Mouse (Mus musculus): ENCODE data around the gene Mbl2. TPM values are rescaled to one million over a fixed set of nuclear protein-coding genes. Genes with fewer than 3 reads are reported as not detected.
"Not testable (repeated sequence)": the region's sequence is repeated elsewhere in the genome, so short reads cannot be mapped to it uniquely, and the experiment has no call there.

Gene Mbl2
- total RNA-seq (2021), result not detected
- long read RNA-seq, experiment 1, result 0 reads
- long read RNA-seq, experiment 2, result 0 reads

DNA sequence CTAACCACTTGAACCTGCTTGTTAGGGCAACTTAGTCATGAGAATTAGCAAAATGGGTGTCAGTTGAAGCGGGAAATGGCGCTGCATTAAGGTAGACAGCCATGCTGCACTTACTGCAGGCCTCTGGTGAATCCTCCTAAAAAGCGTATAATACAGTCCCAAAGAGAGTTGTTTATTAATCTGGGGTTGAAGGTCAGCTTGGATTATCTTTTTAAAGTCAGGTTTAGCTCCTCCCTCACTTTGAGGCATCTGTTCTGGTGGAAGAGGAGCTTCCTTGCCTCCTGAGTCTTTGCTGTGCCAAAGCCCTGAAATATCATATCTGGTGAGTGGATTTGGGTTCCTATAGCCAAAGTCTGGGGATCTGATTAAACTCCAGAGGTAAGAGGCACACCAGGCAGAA lies at the start of gene Mbl2:
Gene Mbl2, plus strand, starts transcription at position 252 of the 400 bp plus-strand sequence.
- DNase-seq (ENCODE audit: low spot score in 2 of 2), result no peak

- DNase-seq (ENCODE audit: low spot score in 2 of 2), result no peak
These were observed 47.2 kb upstream of the Mbl2 start for GRCm38 (mm10) chr19:30185536-30185935.

DNA sequence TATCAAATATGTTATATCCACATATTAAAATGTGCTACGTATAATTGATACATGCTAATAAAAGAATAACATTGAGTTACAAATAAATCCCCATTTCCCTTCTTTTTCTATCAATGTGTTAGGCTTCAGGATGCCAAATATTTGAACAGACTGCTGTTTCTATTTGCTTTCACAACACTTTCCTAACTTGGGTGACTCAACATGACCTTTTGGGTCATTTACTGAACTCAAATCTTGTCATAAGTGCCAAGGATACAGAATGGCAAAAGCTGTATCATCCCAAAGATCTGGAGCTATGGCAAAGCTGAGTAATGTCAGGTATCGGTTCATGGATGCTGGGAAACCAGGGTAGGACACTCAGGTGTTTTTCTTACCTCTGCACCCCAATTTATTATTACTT lies 45.5 kb upstream of the Mbl2 start:
- no peak for DNase-seq (ENCODE audit: low spot score in 2 of 2)

- DNase-seq (ENCODE audit: low spot score in 2 of 2), result no peak
These were observed 37.7 kb upstream of the Mbl2 start for GRCm38 (mm10) chr19:30194999-30195398.

DNA sequence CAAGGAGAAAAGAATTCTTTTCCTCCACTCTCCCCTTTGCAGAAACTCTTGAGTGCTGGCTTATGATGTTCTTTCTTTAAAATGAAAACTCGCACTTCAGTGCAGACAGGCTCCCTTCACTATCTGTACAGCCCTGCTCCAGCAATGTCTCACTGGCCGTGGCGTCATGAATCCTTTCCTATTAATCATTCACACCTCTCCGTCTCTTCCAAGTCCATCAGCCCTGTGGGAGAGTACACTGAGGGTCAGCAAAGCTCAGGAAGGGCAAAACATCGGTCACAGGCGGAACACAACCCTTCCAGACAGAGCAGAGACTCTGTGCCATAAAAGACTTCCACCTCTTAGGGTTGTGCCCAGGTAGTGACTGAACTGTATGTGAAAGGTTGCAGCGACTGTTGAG lies 30.6 kb upstream of the Mbl2 start:
- no peak for DNase-seq (ENCODE audit: low spot score in 2 of 2)

GRCm38 (mm10) chr19:30205159-30205816 lies 27.5 kb upstream of the Mbl2 start:
- peak; percentile 17 to 20 for DNase-seq (ENCODE audit: low spot score in 2 of 2)

DNA sequence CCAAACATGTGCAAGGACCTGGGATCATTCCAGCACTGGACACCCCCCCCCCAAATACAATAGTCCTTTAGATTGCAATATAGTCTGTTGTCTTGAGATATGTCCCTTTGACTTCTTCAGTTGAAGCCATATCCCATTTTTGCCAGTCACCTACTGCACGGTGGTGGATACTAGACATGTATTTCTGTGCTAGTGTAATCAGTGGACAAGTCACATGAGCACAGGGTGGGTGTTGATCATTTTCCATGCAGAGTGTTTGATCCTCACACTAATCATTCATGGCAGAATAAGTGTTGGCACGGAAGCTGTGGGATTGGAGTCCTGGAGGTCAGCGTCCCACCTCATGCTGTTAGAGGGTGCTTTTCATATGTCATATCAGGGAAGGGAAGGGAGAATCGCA lies 26.9 kb upstream of the Mbl2 start:
- DNase-seq (ENCODE audit: low spot score in 2 of 2), result no peak

GRCm38 (mm10) chr19:30206981-30207380 lies 25.8 kb upstream of the Mbl2 start:
- DNase-seq (ENCODE audit: low spot score in 2 of 2), result no peak

DNA sequence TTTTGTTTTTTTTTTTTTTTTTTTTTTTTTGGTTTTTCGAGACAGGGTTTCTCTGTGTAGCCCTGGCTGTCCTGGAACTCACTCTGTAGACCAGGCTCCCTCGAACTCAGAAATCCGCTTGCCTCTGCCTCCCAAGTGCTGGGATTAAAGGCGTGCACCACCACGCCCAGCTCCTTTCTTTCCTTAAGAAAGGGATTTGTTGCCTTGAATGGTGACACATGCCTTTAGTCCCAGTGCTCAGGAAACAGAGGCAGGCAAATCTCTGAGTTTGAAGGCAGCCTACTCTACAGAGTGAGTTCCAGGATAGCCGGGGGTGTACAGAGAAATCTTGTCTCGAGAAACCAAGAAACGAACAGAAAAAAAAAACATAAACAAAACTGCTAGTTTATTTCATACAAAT lies 23.7 kb upstream of the Mbl2 start:
- not testable (repeated sequence) for DNase-seq (ENCODE audit: low spot score in 2 of 2)

DNA sequence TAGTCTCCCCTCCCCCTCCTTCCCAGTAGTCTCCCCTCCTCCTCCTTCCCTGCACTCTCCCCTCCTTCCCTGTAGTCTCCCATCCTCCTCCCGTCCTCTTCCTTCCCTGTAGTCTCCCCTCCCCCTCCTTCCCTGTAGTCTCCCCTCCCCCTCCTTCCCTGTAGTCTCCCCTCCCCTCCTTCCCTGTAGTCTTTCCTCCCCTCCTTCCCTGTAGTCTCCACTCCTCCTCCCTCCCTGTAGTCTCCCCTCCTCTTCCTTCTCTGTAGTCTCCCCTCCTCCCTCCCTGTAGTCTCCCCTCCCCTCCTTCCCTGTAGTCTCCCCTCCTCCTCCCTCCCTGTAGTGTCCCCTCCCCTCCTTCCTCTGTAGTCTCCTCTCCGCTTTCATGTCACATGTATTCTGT lies 18.7 kb upstream of the Mbl2 start:
- no peak for DNase-seq (ENCODE audit: low spot score in 2 of 2)

GRCm38 (mm10) chr19:30215736-30216135 lies 17.0 kb upstream of the Mbl2 start:
- DNase-seq (ENCODE audit: low spot score in 2 of 2), result not testable (repeated sequence)

DNA sequence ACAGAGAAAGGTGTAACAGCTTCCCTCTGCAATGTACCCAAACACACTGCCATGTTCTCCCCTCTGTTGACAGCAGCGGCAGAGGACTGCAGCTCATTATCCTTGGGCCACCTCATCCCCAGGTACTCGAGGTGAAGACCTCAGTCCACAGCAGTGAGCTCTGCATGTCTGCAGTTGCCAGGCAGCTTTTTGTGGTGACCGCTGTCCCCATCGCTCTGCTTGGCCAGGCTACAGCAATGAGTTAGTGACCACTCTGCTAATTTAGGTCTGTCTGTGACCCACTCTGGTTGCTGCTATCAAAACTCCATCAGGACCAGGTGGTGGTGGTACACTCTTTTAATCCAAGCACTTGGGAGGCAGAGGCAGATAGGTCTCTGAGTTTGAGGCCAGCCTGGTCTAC lies 16.6 kb upstream of the Mbl2 start:
- no peak for DNase-seq (ENCODE audit: low spot score in 2 of 2)

DNA sequence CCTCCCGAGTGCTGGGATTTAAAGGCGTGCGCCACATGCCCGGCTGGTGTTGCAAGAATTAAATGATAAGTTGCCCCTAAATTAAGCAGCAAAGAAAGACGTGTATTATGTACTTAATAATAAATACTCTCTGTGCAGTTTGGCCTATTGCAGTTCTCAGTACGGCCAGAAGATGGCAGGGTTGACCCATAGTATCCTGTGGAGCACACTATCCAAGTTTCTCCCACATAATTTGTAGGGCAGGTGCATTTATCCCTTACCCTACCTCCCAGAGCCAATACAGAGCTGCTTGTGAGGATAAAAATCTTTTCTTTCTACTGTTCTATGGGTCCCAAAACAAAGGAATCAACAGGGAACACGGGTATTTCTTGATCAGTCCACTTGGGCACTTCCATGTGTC lies 15.4 kb upstream of the Mbl2 start:
- peak; percentile 50 to 59 for DNase-seq (ENCODE audit: low spot score in 2 of 2)

DNA sequence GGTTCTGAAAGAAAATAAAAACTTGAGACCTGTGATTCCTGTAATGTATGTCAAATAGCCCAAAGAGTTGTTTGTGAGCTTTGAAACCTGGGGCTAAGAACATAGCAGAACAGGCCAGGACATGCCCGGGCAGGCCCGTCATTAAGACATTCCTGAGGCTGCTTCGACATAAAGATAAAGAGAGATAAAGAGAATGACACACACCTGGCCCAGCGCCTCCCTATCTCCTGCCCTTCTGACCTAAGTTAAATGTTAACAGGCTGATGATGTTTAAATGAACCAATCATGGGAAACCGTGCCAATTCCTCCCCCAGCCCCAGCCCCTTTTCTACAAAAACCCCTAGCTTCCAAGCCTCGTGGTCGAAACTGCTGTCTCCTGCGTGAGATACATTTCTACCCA lies 10.1 kb upstream of the Mbl2 start:
- DNase-seq (ENCODE audit: low spot score in 2 of 2), result not testable (repeated sequence)

- DNase-seq (ENCODE audit: low spot score in 2 of 2), result no peak
These were observed 3.3 kb upstream of the Mbl2 start for GRCm38 (mm10) chr19:30229477-30229876.

DNA sequence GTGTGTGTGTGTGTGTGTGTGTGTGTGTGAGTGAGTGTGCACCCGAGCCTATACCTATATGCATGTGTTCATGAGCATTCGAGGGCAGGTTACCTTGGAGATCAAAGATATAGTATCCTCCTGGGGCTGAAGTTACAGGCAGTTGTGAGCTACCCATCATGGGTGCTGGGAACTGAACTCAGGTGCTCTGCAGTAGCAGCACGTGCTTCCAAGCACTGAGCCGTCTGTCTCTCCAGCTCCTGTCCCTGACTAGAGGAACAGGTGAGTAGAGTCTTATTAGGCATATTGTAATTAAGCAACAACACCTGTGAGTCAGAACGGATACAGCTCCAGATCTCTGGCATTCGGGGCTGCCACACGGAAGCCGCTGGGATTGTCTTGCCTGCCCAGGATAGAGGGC lies 1.7 kb downstream of the Mbl2 start:
- DNase-seq (ENCODE audit: low spot score in 2 of 2), result no peak

- peak in 1 of 2 experiments; percentile 2 for DNase-seq (ENCODE audit: low spot score in 2 of 2)
These were observed 14.6 kb downstream of the Mbl2 start for GRCm38 (mm10) chr19:30247359-30247758.

DNA sequence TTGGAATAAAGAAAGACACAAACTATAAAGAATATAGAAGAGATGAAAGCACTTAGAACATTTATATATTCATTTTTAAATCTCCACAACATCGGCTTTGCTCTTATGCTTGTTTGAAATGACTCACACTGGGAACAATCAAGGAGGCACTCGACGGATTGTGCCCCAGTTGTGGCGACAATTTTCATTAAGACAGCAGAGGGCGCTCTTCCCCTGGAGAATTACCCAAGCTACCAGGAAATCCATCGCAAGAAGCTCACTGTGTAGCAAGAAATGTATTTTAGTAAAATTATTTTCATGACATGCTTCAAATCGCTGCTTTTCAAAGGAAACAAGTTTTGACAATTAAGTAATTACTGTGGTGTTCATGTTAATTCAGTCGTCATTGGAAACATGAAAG lies 16.1 kb downstream of the Mbl2 start:
- DNase-seq (ENCODE audit: low spot score in 2 of 2), result peak; percentile 42 to 60

- DNase-seq (ENCODE audit: low spot score in 2 of 2), result no peak
These were observed 19.5 kb downstream of the Mbl2 start for GRCm38 (mm10) chr19:30252253-30252652.

DNA sequence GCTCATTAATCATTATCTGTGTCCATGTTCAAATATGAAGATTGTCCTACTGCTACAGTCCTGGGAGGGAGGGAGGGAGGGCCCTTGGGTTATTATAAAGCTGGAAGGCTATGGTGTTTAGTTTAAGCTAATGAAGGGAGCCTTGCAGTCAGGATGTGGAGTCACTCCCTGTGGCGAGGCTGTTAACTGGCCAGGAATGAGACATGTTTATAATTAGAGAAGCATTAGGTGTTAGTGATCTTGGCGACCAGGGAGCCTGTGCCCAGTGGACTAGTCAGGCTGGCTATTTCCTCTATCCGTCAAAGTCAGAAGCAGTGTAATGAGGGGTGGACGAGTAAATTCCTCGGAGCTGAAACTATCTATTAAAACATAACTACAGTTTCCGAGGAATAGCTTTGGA lies 23.6 kb downstream of the Mbl2 start:
- no peak for DNase-seq (ENCODE audit: low spot score in 2 of 2)

DNA sequence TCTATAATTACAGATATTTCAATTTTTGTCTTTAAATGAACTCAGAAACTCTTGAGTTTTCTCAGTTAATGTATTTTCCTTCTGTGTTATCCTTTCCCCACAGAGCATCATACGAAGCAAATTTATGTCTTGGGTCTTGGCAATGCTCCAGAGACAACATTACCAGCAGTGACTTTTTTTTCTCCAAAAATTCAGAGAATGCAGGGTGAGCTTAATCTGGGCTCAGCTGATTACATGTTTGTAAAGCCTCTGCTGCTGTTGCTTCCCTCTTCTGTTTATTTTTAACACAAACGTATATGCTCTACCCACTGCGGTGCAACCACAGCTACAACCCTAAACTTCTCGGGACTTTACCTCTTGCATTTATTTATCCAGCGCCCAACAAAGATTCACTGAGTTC lies 48.4 kb downstream of the Mbl2 start:
- no peak for DNase-seq (ENCODE audit: low spot score in 2 of 2)

DNA sequence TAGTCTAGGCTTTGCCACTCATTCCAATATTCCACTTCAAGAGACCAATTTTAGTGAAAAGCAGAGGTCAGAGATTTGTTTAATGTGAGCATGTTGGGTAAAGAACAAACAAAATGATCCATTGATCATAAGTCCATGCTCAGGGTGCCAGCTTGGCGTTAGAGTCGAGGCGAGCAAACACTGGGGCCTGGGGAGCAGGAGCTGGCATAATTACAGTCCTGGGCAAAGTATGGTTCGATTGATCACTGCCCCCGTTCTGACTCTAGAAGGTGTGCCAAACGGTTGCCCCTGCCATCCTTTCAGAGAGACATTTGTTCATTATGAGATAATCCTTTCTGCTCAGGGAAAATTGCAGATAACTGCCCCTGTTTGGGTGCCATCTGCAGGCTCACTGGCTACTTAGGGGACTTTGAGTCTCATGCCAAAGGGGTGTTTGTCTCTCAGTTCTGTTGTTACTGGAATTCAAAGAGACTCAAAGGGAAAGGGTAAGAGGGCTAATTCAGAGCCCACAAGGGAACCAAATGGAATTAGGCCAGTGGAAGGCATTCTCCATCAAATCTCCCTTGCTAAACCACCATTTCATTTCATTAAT lies 55.3 kb downstream of the Mbl2 start:
- DNase-seq (ENCODE audit: low spot score in 2 of 2), result no peak
